Mouse (Mus musculus) heart, adult 2 months (tissue): ENCODE measurements at regions not wholly inside any gene's neighbourhood (a gene's known extent, or its start where the extent isn't known, plus 50 kb on each side); places are given as distances from the start of the nearest gene placed in this dataset.

Experiments used
- EP300 ChIP-seq: fragments of 200-500 bp; IDR thresholded peaks from 2 replicates; pipeline ENCODE4 v1.6.1; 2011; ENCODE audit warnings: low read depth, low read length, control low read depth; ENCODE audit not compliant: insufficient read depth
- POLR2A ChIP-seq: fragments of 200-500 bp; IDR thresholded peaks from 2 replicates; pipeline ENCODE4 v1.6.1; 2011; ENCODE audit warnings: mild to moderate bottlenecking, low read depth, low read length, control low read depth; ENCODE audit not compliant: insufficient read depth

DNA sequence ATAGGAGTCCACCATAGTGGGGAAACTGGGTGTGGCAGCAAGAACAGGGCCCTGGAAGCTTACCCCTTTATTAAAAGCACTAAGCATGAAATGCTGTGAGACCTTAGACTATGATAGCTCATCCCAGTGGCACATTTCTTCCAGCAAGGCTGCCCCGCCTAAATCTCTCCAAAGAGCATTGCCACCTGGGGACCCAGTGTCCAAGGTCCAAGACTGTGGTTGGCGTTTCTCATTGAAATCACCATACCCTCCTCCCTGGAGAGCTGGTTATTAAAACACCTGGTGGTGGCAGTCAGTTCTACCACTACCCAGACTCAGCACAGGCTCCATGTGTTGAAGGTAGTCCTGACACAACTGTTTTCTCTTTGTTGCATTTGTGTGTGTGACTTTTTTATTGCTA is 78.9 kb upstream of the Stt3b start:
- TF ChIP-seq EP300 (no peak), POLR2A (no peak)
